Mouse (Mus musculus) embryonic facial prominence, embryonic 14.5 days (tissue): Measurements from ENCODE around the gene Nop58. TPM values are rescaled to one million over a fixed set of nuclear protein-coding genes. Genes with fewer than 3 reads are reported as not detected.
"Not testable (repeated sequence)": the region's sequence is repeated elsewhere in the genome, so short reads cannot be mapped to it uniquely, and the experiment has no call there.

Experiments
- ATAC-seq: fragments of 200-750 bp; cut with Nextera tagmentation; 2 replicates; pipeline ENCODE4 v1.8.0; 2017; ENCODE audit warnings: low read depth, moderate number of reproducible peaks, moderate TSS enrichment
- DNase-seq: peaks from one replicate; pipeline ENCODE4 v3.0.0-alpha.2; 2015; ENCODE audit warnings: low spot score
- H3K27ac ChIP-seq: fragments of 300-500 bp; sonication (generic); replicated peaks from 2 replicates; pipeline ENCODE4 v1.5.1; 2014; ENCODE audit warnings: low read depth, mild to moderate bottlenecking, low read length, moderate library complexity
- H3K27me3 ChIP-seq: fragments of 300-500 bp; sonication (generic); replicated peaks from 2 replicates; pipeline ENCODE4 v1.6.1; 2014; ENCODE audit warnings: low read length; ENCODE audit not compliant: control insufficient read depth, insufficient read depth
- H3K36me3 ChIP-seq: fragments of 300-500 bp; sonication (generic); 2 replicates; pipeline ENCODE4 v1.6.1; 2014; ENCODE audit warnings: low read length, mixed read lengths; ENCODE audit not compliant: control insufficient read depth, insufficient read depth
- H3K4me1 ChIP-seq: fragments of 300-500 bp; sonication (generic); 2 replicates; pipeline ENCODE4 v1.6.1; 2014; ENCODE audit warnings: antibody characterized with exemption, low read length; ENCODE audit not compliant: control insufficient read depth, insufficient read depth
- H3K4me2 ChIP-seq: fragments of 300-500 bp; sonication (generic); 2 replicates; pipeline ENCODE4 v1.6.1; 2014; ENCODE audit warnings: low read depth, mild to moderate bottlenecking, low read length, moderate library complexity, mixed read lengths
- H3K4me3 ChIP-seq: fragments of 300-500 bp; sonication (generic); 2 replicates; pipeline ENCODE4 v1.5.1; 2014; ENCODE audit warnings: low read depth, mild to moderate bottlenecking, low read length
- H3K9ac ChIP-seq: fragments of 300-500 bp; sonication (generic); 2 replicates; pipeline ENCODE4 v1.6.1; 2014; ENCODE audit warnings: low read depth, mild to moderate bottlenecking, low read length, moderate library complexity, mixed read lengths
- H3K9me3 ChIP-seq: fragments of 300-500 bp; sonication (generic); 2 replicates; pipeline ENCODE4 v1.6.1; 2016; ENCODE audit warnings: low read length; ENCODE audit not compliant: control insufficient read depth
- WGBS: fragments of 180-500 bp; shearing (Covaris S2); extraction: QIAGEN DNeasy Blood & Tissue Kit; methylation state at CpG from one replicate; pipeline ENCODE4 v1.1.7; 2014; 5-methylcytosine and 5-hydroxymethylcytosine counted together
- polyA plus RNA-seq: library from polyadenylated mRNA; unstranded; fragments of >200 nt; fragmentation: Nextera tagmentation; extraction: Ambion mirVana; gene quantifications from 2 replicates; pipeline ENCODE4 v1.2.1, GENCODE M21; 2014

The Nop58 gene
- polyA plus RNA-seq, 1 experiment from 2014 or later = 192 TPM

- H3K27ac ChIP-seq = no peak overlapping the region
- no peak for DNase-seq
- H3K9me3 ChIP-seq = no peaks in the 10 kb centered on the region
- 71% methylated on average over 17 of the region's 17 CpGs for WGBS
- H3K4me1 ChIP-seq = no peaks in the 10 kb centered on the region
- no peaks in the 10 kb centered on the region for H3K27me3 ChIP-seq
- H3K9ac ChIP-seq = no peak overlapping the region
- H3K4me2 ChIP-seq = no peak overlapping the region
- ATAC-seq = no peak
- H3K4me3 ChIP-seq = no peak overlapping the region
- no peaks in the 10 kb centered on the region for H3K36me3 ChIP-seq
Measured at GRCm38 (mm10) chr1:59739577-59740354, 55.0 kb downstream of the Nop58 start.

GRCm38 (mm10) chr1:59749047-59749446 lies 64.3 kb downstream of the Nop58 start:
- 61% methylated on average over 2 of the region's 2 CpGs for WGBS

DNA sequence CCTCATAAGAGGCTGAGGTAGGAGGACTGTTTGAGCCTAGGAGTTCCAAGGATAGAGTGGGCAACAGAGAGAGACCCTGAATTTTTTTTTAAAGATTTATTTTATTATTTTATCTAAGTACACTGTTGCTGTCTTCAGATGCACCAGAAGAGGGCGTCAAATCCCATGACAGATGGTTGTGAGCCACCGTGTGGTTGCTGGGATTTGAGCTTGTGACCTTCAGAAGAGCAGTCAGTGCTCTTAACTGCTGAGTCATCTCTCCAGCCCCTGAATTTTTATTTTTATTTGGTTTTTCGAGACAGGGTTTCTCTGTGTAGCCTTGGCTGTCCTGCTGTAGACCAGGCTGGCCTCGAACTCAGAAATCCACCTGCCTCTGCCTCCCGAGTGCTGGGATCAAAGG lies 65.0 kb downstream of the Nop58 start:
- H3K9me3 ChIP-seq, DNase-seq, H3K4me1 ChIP-seq, H3K4me2 ChIP-seq, H3K4me3 ChIP-seq, H3K36me3 ChIP-seq, H3K9ac ChIP-seq, H3K27ac ChIP-seq, ATAC-seq, H3K27me3 ChIP-seq: not testable (repeated sequence)
- WGBS = 72% methylated on average over 5 of the region's 5 CpGs

More at GRCm38 (mm10) chr1:59749047-59749446, 64.3 kb downstream of the Nop58 start:
- no peak overlapping the region for H3K4me3 ChIP-seq
- no peak overlapping the region for H3K9ac ChIP-seq
- no peaks in the 10 kb centered on the region for H3K9me3 ChIP-seq
- no peaks in the 10 kb centered on the region for H3K4me1 ChIP-seq
- H3K27ac ChIP-seq = no peak overlapping the region
- no peak for DNase-seq
- no peaks in the 10 kb centered on the region for H3K36me3 ChIP-seq
- no peak overlapping the region for H3K4me2 ChIP-seq
- ATAC-seq = no peak
- no peaks in the 10 kb centered on the region for H3K27me3 ChIP-seq

GRCm38 (mm10) chr1:59755298-59755697 lies 70.5 kb downstream of the Nop58 start:
- no peak overlapping the region for H3K27ac ChIP-seq
- WGBS = 71% methylated on average over 1 of the region's 1 CpGs
- H3K4me2 ChIP-seq = no peak overlapping the region
- H3K4me1 ChIP-seq = no peaks in the 10 kb centered on the region
- DNase-seq (no peak), ATAC-seq (no peak)
- H3K27me3 ChIP-seq = no peaks in the 10 kb centered on the region
- H3K36me3 ChIP-seq = no peaks in the 10 kb centered on the region
- H3K9me3 ChIP-seq = no peaks in the 10 kb centered on the region
- no peak overlapping the region for H3K4me3 ChIP-seq
- H3K9ac ChIP-seq = no peak overlapping the region

DNA sequence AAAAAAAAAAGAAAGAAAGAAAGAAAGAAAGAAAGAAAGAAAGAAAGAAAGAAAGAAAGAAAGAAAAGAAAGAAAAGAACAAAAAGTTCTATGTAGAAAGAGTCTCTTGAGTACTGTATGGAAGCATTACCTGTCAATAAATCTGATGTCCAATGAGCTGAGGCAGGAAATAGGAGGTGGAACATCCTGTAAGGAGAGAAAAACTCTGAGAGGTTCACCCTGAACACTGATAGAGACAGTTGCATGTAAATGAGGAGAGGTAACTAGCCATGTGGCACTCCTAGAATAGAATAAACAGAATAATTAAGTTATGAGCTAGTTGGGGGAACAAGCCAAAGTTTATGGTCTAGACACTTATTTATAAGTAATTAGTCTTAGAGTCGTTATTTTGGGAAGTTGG lies 73.6 kb downstream of the Nop58 start:
- ATAC-seq (no peak), DNase-seq (no peak)
- Histone ChIP-seq H3K27ac (no peak overlapping the region), H3K27me3 (no peaks in the 10 kb centered on the region), H3K9me3 (no peaks in the 10 kb centered on the region), H3K4me1 (no peaks in the 10 kb centered on the region; the same call in 1 of the 2 replicates), H3K4me3 (no peak overlapping the region), H3K4me2 (no peak overlapping the region), H3K9ac (no peak overlapping the region), H3K36me3 (no peaks in the 10 kb centered on the region)
- 80% methylated on average over 1 of the region's 1 CpGs for WGBS

- WGBS = under 1% methylated on average over 10 of the region's 10 CpGs
- Histone ChIP-seq H3K9ac (peak overlapping the region; percentile 96), H3K36me3 (no peaks in the 10 kb centered on the region), H3K27ac (peak overlapping the region; percentile 99), H3K27me3 (no peaks in the 10 kb centered on the region), H3K4me1 (peaks cover 10% of the 10 kb centered on the region), H3K4me2 (peak overlapping the region; percentile 83), H3K9me3 (no peaks in the 10 kb centered on the region), H3K4me3 (peak overlapping the region; percentile 92)
- ATAC-seq (no peak; the same call in 1 of the 2 replicates), DNase-seq (peak; percentile 83)
Measured at GRCm38 (mm10) chr1:59762208-59762607, 77.4 kb downstream of the Nop58 start.

GRCm38 (mm10) chr1:59762651-59763163 lies 77.9 kb downstream of the Nop58 start:
- Histone ChIP-seq H3K4me3 (peak overlapping the region; percentile 92), H3K9me3 (no peaks in the 10 kb centered on the region), H3K27me3 (no peaks in the 10 kb centered on the region), H3K9ac (peak overlapping the region; percentile 96), H3K4me2 (peak overlapping the region; percentile 83), H3K4me1 (peaks cover 10% of the 10 kb centered on the region), H3K27ac (peak overlapping the region; percentile 99), H3K36me3 (no peaks in the 10 kb centered on the region)
- ATAC-seq = peak; percentile 53
- 1% methylated on average over 37 of the region's 44 CpGs for WGBS
- DNase-seq = peak; percentile 85

GRCm38 (mm10) chr1:59763164-59763768 lies 78.5 kb downstream of the Nop58 start, which contains the start of gene Bmpr2:
Bmpr2 (plus strand) TSS chr1:59763400.
- H3K9ac ChIP-seq = peak within 1 kb of the TSS; percentile 96
- peaks cover 14% of the 10 kb centered on the region for H3K4me1 ChIP-seq
- H3K9me3 ChIP-seq = no peaks in the 10 kb centered on the region
- no peaks in the 10 kb centered on the region for H3K36me3 ChIP-seq
- ATAC-seq = peak; percentile 94
- H3K4me2 ChIP-seq = peak within 1 kb of the TSS; percentile 83
- H3K27me3 ChIP-seq = no peaks in the 10 kb centered on the region
- H3K27ac ChIP-seq = peak within 1 kb of the TSS; percentile 99
- DNase-seq = peak; percentile 93
- 3% methylated on average over 7 of the region's 75 CpGs for WGBS
- peak within 1 kb of the TSS; percentile 92 for H3K4me3 ChIP-seq
